Mouse (Mus musculus): ENCODE results near the gene Ccin.
A peak's percentile ranks its signal among the peaks of the same experiment; 100 is the strongest.

DNA sequence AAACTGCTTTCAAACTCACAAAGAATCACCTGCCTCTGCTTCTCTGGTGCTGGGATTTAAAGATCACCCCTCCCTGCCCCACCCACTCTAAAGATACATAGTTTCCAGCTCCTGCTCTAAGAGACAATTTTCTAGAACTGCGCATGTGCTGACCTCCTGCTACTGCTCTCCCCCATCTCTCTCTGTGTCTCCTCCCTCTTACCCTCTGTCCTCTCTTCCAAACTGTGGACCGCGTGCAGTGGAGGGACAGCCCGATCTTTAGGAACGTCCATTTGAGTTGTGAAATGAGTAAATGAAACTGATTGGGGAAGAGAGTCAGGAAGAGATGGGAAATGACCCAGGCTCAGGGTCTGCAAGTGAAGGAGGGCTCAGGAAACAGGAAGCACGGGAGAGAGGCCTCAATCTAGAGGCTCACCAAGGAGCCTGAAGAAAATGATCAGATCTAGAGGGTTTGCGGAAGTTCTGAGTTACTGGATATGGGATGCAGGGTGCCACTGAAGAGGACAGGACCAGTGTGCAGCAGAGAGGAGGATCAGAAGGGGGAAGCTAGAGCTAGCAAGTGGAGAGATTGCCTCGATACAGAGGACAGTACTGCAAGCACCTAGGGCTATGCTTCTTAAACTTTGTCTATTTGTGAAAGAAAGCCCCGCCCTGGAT, 23.6 kb upstream of the Ccin start:
- TF ChIP-seq POLR2A (IDR thresholded peaks at IDR 0.05; ENCODE audit: control insufficient read depth in 1 of 2, insufficient read depth in 1 of 2, low read depth in 1 of 2, low read length in 2 of 2, poor library complexity in 1 of 2) = peak; percentile 32 to 71; a peak in 2 of 4 replicates
- TF ChIP-seq MAZ (IDR thresholded peaks at IDR 0.05; ENCODE audit: low read depth, low read length) = no peak
- TF ChIP-seq USF2 (IDR thresholded peaks at IDR 0.05; ENCODE audit: borderline replicate concordance in 1 of 2, insufficient read depth in 1 of 2, low read depth in 1 of 2, low read length in 2 of 2) = no peak
- TF ChIP-seq USF1 (IDR thresholded peaks at IDR 0.05; ENCODE audit: low read depth, low read length) = no peak
